In genomic region chr7:16999650-17000049, GRCm38 (mm10) we compare ENCODE assay signal across 8 mouse cellular contexts. TPM values are rescaled to one million over a fixed set of nuclear protein-coding genes. Genes with fewer than 3 reads are reported as not detected.
A peak's percentile ranks its signal among the peaks of the same experiment; 100 is the strongest.
DNase-seq lines count a peak whose midpoint lies in the region; ATAC-seq and TF ChIP-seq lines count a peak whose summit lies in the region.

No protein-coding gene starts in this region.

- 32% methylated on average over 4 of the region's 4 CpGs for WGBS in intestine, postnatal 0 days
- 21% methylated on average over 4 of the region's 4 CpGs for WGBS in intestine, embryonic 16.5 days
- WGBS in liver, embryonic 11.5 days = 15% methylated on average over 4 of the region's 4 CpGs
- 20% methylated on average over 4 of the region's 4 CpGs for WGBS in neural tube, embryonic 11.5 days

- H3K4me2 ChIP-seq in intestine, postnatal 0 days (replicated peaks; ENCODE audit: low read depth) = no peak overlapping the region
- H3K4me2 ChIP-seq in intestine, embryonic 16.5 days (ENCODE audit: low read depth, low read length) = no peak overlapping the region
- peak overlapping the region; percentile 52 for H3K4me2 ChIP-seq in liver, embryonic 11.5 days
- no peak overlapping the region for H3K4me2 ChIP-seq in neural tube, embryonic 11.5 days (ENCODE audit: low read depth)

- peak; percentile 95 for DNase-seq in cerebellum, adult 8-10 months
- peak; percentile 91 for DNase-seq in gastrocnemius, postnatal 10 days
- DNase-seq in kidney, adult 9 months = peak; percentile 93
- DNase-seq in liver, embryonic 11.5 days (ENCODE audit: low spot score) = peak; percentile 81
- DNase-seq in neural tube, embryonic 11.5 days (ENCODE audit: low spot score) = peak; percentile 86

- peaks cover 12% of the 10 kb centered on the region; the same call in 1 of the 2 replicates for H3K4me1 ChIP-seq in intestine, postnatal 0 days (replicated peaks; ENCODE audit: control insufficient read depth, insufficient read depth, low read length)
- H3K4me1 ChIP-seq in intestine, embryonic 16.5 days (ENCODE audit: control insufficient read depth, insufficient read depth, low read length) = peaks cover 51% of the 10 kb centered on the region
- peaks cover 20% of the 10 kb centered on the region for H3K4me1 ChIP-seq in liver, embryonic 11.5 days (replicated peaks; ENCODE audit: control insufficient read depth, insufficient read depth, low read length)
- peaks cover 10% of the 10 kb centered on the region; the same call in 1 of the 2 replicates for H3K4me1 ChIP-seq in neural tube, embryonic 11.5 days (ENCODE audit: control insufficient read depth, insufficient read depth, low read length)
- H3K4me1 ChIP-seq in testis, adult 2 months (ENCODE audit: control insufficient read depth, insufficient read depth, low read length) = no peaks in the 10 kb centered on the region; the same call in 1 of the 2 replicates

- no peak overlapping the region for H3K27ac ChIP-seq in intestine, postnatal 0 days (ENCODE audit: low read depth, low read length)
- H3K27ac ChIP-seq in intestine, embryonic 16.5 days (ENCODE audit: low read length) = no peak overlapping the region
- peak overlapping the region; percentile 45; the same call in 1 of the 2 replicates for H3K27ac ChIP-seq in liver, embryonic 11.5 days (ENCODE audit: low read depth, low read length)
- no peak overlapping the region for H3K27ac ChIP-seq in neural tube, embryonic 11.5 days (ENCODE audit: low read depth, low read length)
- peak overlapping the region; percentile 39; the same call in 1 of the 2 replicates for H3K27ac ChIP-seq in testis, adult 2 months (ENCODE audit: control insufficient read depth, insufficient read depth, low read depth, low read length)

- no peak for ATAC-seq in intestine, postnatal 0 days
- ATAC-seq in intestine, embryonic 16.5 days = no peak
- ATAC-seq in liver, embryonic 11.5 days (replicated peaks; ENCODE audit: low FRiP score) = peak; percentile 42
- ATAC-seq in neural tube, embryonic 11.5 days (ENCODE audit: insufficient read depth, low FRiP score, low TSS enrichment) = no peak

- peak; percentile 97 for TF ChIP-seq CTCF in intestine, postnatal 0 days (IDR thresholded peaks at IDR 0.05; ENCODE audit: low read depth)
- TF ChIP-seq CTCF in testis, adult 2 months (IDR thresholded peaks at IDR 0.05; ENCODE audit: control insufficient read depth, insufficient read depth, insufficient replicate concordance, low read depth, low read length) = peak; percentile 95

- H3K27me3 ChIP-seq in intestine, postnatal 0 days (replicated peaks; ENCODE audit: control insufficient read depth, insufficient read depth, low read length) = no peaks in the 10 kb centered on the region
- H3K27me3 ChIP-seq in intestine, embryonic 16.5 days (replicated peaks; ENCODE audit: control insufficient read depth, insufficient read depth, low read length) = no peaks in the 10 kb centered on the region
- H3K27me3 ChIP-seq in liver, embryonic 11.5 days (replicated peaks; ENCODE audit: control insufficient read depth, insufficient read depth, low read length) = no peaks in the 10 kb centered on the region
- no peaks in the 10 kb centered on the region for H3K27me3 ChIP-seq in neural tube, embryonic 11.5 days (ENCODE audit: control insufficient read depth, insufficient read depth, low read length)
- no peaks in the 10 kb centered on the region for H3K27me3 ChIP-seq in testis, adult 2 months (ENCODE audit: control insufficient read depth, insufficient read depth, low read length)

- no peak overlapping the region for H3K4me3 ChIP-seq in intestine, postnatal 0 days (ENCODE audit: low read depth, low read length)
- H3K4me3 ChIP-seq in intestine, embryonic 16.5 days (ENCODE audit: low read length) = no peak overlapping the region
- no peak overlapping the region for H3K4me3 ChIP-seq in liver, embryonic 11.5 days (ENCODE audit: low read depth, low read length)
- no peak overlapping the region for H3K4me3 ChIP-seq in neural tube, embryonic 11.5 days (ENCODE audit: low read depth, low read length)
- no peak overlapping the region for H3K4me3 ChIP-seq in testis, adult 2 months (ENCODE audit: control insufficient read depth, low read depth, low read length)

- peaks cover 16% of the 10 kb centered on the region for H3K36me3 ChIP-seq in intestine, postnatal 0 days (ENCODE audit: control insufficient read depth, insufficient read depth)
- peaks cover 4% of the 10 kb centered on the region for H3K36me3 ChIP-seq in intestine, embryonic 16.5 days (ENCODE audit: control insufficient read depth, insufficient read depth, low read length)
- H3K36me3 ChIP-seq in liver, embryonic 11.5 days (ENCODE audit: control insufficient read depth, insufficient read depth, low read length) = peaks cover 13% of the 10 kb centered on the region
- peaks cover 5% of the 10 kb centered on the region for H3K36me3 ChIP-seq in neural tube, embryonic 11.5 days (ENCODE audit: control insufficient read depth, insufficient read depth, low read length)
- peaks cover 1% of the 10 kb centered on the region; the same call in 1 of the 2 replicates for H3K36me3 ChIP-seq in testis, adult 2 months (ENCODE audit: control insufficient read depth, insufficient read depth, low read length)

- no peak overlapping the region for H3K9ac ChIP-seq in intestine, postnatal 0 days (ENCODE audit: low read depth, low read length)
- no peak overlapping the region for H3K9ac ChIP-seq in intestine, embryonic 16.5 days (ENCODE audit: low read depth, low read length)
- no peak overlapping the region for H3K9ac ChIP-seq in liver, embryonic 11.5 days (ENCODE audit: low read depth, low read length)
- no peak overlapping the region for H3K9ac ChIP-seq in neural tube, embryonic 11.5 days (ENCODE audit: low read length)

- no peak for TF ChIP-seq POLR2A in testis, adult 2 months (IDR thresholded peaks at IDR 0.05; ENCODE audit: control insufficient read depth, low read depth, low read length)

- H3K9me3 ChIP-seq in intestine, postnatal 0 days (ENCODE audit: control insufficient read depth) = no peaks in the 10 kb centered on the region
- no peaks in the 10 kb centered on the region for H3K9me3 ChIP-seq in intestine, embryonic 16.5 days (ENCODE audit: control insufficient read depth, low read length)
- H3K9me3 ChIP-seq in liver, embryonic 11.5 days (ENCODE audit: control insufficient read depth, low read length) = no peaks in the 10 kb centered on the region
- H3K9me3 ChIP-seq in neural tube, embryonic 11.5 days (ENCODE audit: control insufficient read depth, low read length) = no peaks in the 10 kb centered on the region

RNA-seq across cellular contexts. Expression of gene Ccdc8, which starts 7.1 kb away (rescaled TPM):
- 3.6 and 4.0 TPM in 2 replicates for polyA plus RNA-seq in intestine, postnatal 0 days (2015; fragmentation: Nextera tagmentation; extraction: Ambion mirVana)
- polyA plus RNA-seq in intestine, embryonic 16.5 days (2015; fragmentation: Nextera tagmentation; extraction: Ambion mirVana) = 32.6 and 35.6 TPM in 2 replicates
- total RNA-seq in gastrocnemius, postnatal 10 days (2021) = 10 to 100 TPM; 10.7 to 13.3 TPM
- polyA plus RNA-seq in liver, embryonic 11.5 days (2014; fragmentation: Nextera tagmentation; extraction: Ambion mirVana) = 13.2 and 13.5 TPM in 2 replicates
- polyA plus RNA-seq in neural tube, embryonic 11.5 days (2014; fragmentation: Nextera tagmentation; extraction: Ambion mirVana) = 16.9 and 17.7 TPM in 2 replicates
- polyA plus RNA-seq in testis, adult 2 months (2012; rRNA removed) = 1.6 TPM in 2 replicates

RNA-seq across cellular contexts. Expression of gene Gm42372, which starts 16.8 kb away (rescaled TPM):
- 0.09 and 0.10 TPM in 2 replicates for polyA plus RNA-seq in intestine, postnatal 0 days (2015; fragmentation: Nextera tagmentation; extraction: Ambion mirVana)
- 0.23 and 0.32 TPM in 2 replicates for polyA plus RNA-seq in intestine, embryonic 16.5 days (2015; fragmentation: Nextera tagmentation; extraction: Ambion mirVana)
- under 1 TPM in 1 of 2 experiments, not detected in 1; 0.16 TPM for total RNA-seq in gastrocnemius, postnatal 10 days (2021)
- polyA plus RNA-seq in liver, embryonic 11.5 days (2014; fragmentation: Nextera tagmentation; extraction: Ambion mirVana) = 0.15 and 0.16 TPM in 2 replicates
- polyA plus RNA-seq in neural tube, embryonic 11.5 days (2014; fragmentation: Nextera tagmentation; extraction: Ambion mirVana) = 1.8 and 2.0 TPM in 2 replicates
- 1.8 and 2.4 TPM in 2 replicates for polyA plus RNA-seq in testis, adult 2 months (2012; rRNA removed)

RNA-seq across cellular contexts. Expression of gene Ppp5c, which starts 28.1 kb away (rescaled TPM):
- 44.4 and 45.0 TPM in 2 replicates for polyA plus RNA-seq in intestine, postnatal 0 days (2015; fragmentation: Nextera tagmentation; extraction: Ambion mirVana)
- 83.7 and 88.3 TPM in 2 replicates for polyA plus RNA-seq in intestine, embryonic 16.5 days (2015; fragmentation: Nextera tagmentation; extraction: Ambion mirVana)
- total RNA-seq in gastrocnemius, postnatal 10 days (2021) = 10 to 100 TPM; 54.1 to 69.8 TPM
- 124 and 128 TPM in 2 replicates for polyA plus RNA-seq in liver, embryonic 11.5 days (2014; fragmentation: Nextera tagmentation; extraction: Ambion mirVana)
- 120 and 128 TPM in 2 replicates for polyA plus RNA-seq in neural tube, embryonic 11.5 days (2014; fragmentation: Nextera tagmentation; extraction: Ambion mirVana)
- polyA plus RNA-seq in testis, adult 2 months (2012; rRNA removed) = 80.7 and 84.7 TPM in 2 replicates

RNA-seq across cellular contexts. Expression of gene Pnmal1, which starts 40.2 kb away (rescaled TPM):
- 2.0 and 2.2 TPM in 2 replicates for polyA plus RNA-seq in intestine, postnatal 0 days (2015; fragmentation: Nextera tagmentation; extraction: Ambion mirVana)
- polyA plus RNA-seq in intestine, embryonic 16.5 days (2015; fragmentation: Nextera tagmentation; extraction: Ambion mirVana) = 2.7 and 2.9 TPM in 2 replicates
- total RNA-seq in gastrocnemius, postnatal 10 days (2021) = under 1 TPM; 0.16 to 0.21 TPM
- polyA plus RNA-seq in liver, embryonic 11.5 days (2014; fragmentation: Nextera tagmentation; extraction: Ambion mirVana) = 0.18 and 0.52 TPM in 2 replicates
- polyA plus RNA-seq in neural tube, embryonic 11.5 days (2014; fragmentation: Nextera tagmentation; extraction: Ambion mirVana) = 15.6 and 18.0 TPM in 2 replicates
- polyA plus RNA-seq in testis, adult 2 months (2012; rRNA removed) = 7.6 and 7.8 TPM in 2 replicates

RNA-seq across cellular contexts. Expression of gene Pnmal2, which starts 55.2 kb away (rescaled TPM):
- polyA plus RNA-seq in intestine, postnatal 0 days (2015; fragmentation: Nextera tagmentation; extraction: Ambion mirVana) = 3.3 and 3.6 TPM in 2 replicates
- 4.9 and 5.4 TPM in 2 replicates for polyA plus RNA-seq in intestine, embryonic 16.5 days (2015; fragmentation: Nextera tagmentation; extraction: Ambion mirVana)
- total RNA-seq in gastrocnemius, postnatal 10 days (2021) = 10 to 100 TPM; 20.6 to 24.5 TPM
- 0.58 and 0.80 TPM in 2 replicates for polyA plus RNA-seq in liver, embryonic 11.5 days (2014; fragmentation: Nextera tagmentation; extraction: Ambion mirVana)
- 9.4 and 10.5 TPM in 2 replicates for polyA plus RNA-seq in neural tube, embryonic 11.5 days (2014; fragmentation: Nextera tagmentation; extraction: Ambion mirVana)
- polyA plus RNA-seq in testis, adult 2 months (2012; rRNA removed) = 34.2 and 41.6 TPM in 2 replicates

Comparison
In these comparisons a context has a peak if more than half of its experiments do, and no peak if none do; other contexts are left out.
1. H3K27ac ChIP-seq: peak in liver, embryonic 11.5 days (single experiment) and testis, adult 2 months (single experiment); none in intestine, postnatal 0 days (single experiment), intestine, embryonic 16.5 days (single experiment) and neural tube, embryonic 11.5 days (single experiment).
2. Peak in every context shown above with its lines, with median percentiles within 50 percentile points of each other: DNase-seq.